Mouse (Mus musculus) C2C12 (cell line): Measurements from ENCODE around the gene Fam171a2. TPM values are rescaled to one million over a fixed set of nuclear protein-coding genes. Genes with fewer than 3 reads are reported as not detected.
"Not testable (repeated sequence)": the region's sequence is repeated elsewhere in the genome, so short reads cannot be mapped to it uniquely, and the experiment has no call there.

Source experiments
- H3K27me3 ChIP-seq: one replicate; pipeline ENCODE4 v1.6.1; 2011; ENCODE audit not compliant: control insufficient read depth, insufficient read depth, insufficient read length
- H3K36me3 ChIP-seq: one replicate; pipeline ENCODE4 v1.6.1; 2011; ENCODE audit not compliant: control insufficient read depth, insufficient read depth
- H3K4me3 ChIP-seq: one replicate; pipeline ENCODE4 v1.5.1; 2011; ENCODE audit warnings: mild to moderate bottlenecking, control low read depth; ENCODE audit not compliant: poor library complexity, insufficient read depth, severe bottlenecking
- H3K79me2 ChIP-seq: one replicate; pipeline ENCODE4 v1.6.1; 2011; ENCODE audit not compliant: control insufficient read depth, insufficient read depth
- H3K79me3 ChIP-seq: one replicate; pipeline ENCODE4 v1.6.1; 2011; ENCODE audit warnings: low read depth, control low read depth
- H3ac ChIP-seq: one replicate; pipeline ENCODE3; 2011; ENCODE audit warnings: low read depth; ENCODE audit not compliant: control insufficient read depth, insufficient read length
- CEBPB ChIP-seq: IDR thresholded peaks from one replicate; pipeline ENCODE4 v1.6.1; 2011; ENCODE audit warnings: low read depth, mild to moderate bottlenecking, control low read depth, moderate library complexity
- CTCF ChIP-seq: IDR thresholded peaks from one replicate; pipeline ENCODE4 v1.5.1; 2011; ENCODE audit not compliant: control insufficient read depth, insufficient read depth, insufficient read length
- FOSL1 ChIP-seq: IDR thresholded peaks from one replicate; pipeline ENCODE4 v1.8.0; 2011; ENCODE audit warnings: mild to moderate bottlenecking, low read length; ENCODE audit not compliant: poor library complexity, insufficient read depth, severe bottlenecking
- MAX ChIP-seq: IDR thresholded peaks from one replicate; pipeline ENCODE4 v1.6.1; 2011; ENCODE audit warnings: mild to moderate bottlenecking, control low read depth
- MYOD1 ChIP-seq: IDR thresholded peaks from one replicate; pipeline ENCODE4 v1.6.1; 2011; ENCODE audit warnings: low read depth; ENCODE audit not compliant: control insufficient read depth, insufficient read length
- MYOG ChIP-seq: IDR thresholded peaks from one replicate; pipeline ENCODE4 v1.6.1; 2011; ENCODE audit not compliant: control insufficient read depth, insufficient read length; ENCODE audit errors: extremely low read depth
- USF1 ChIP-seq: IDR thresholded peaks from one replicate; pipeline ENCODE4 v1.6.1; 2011; ENCODE audit warnings: low read depth, mild to moderate bottlenecking, control low read depth, moderate library complexity
- polyA plus RNA-seq: library from polyadenylated mRNA; unstranded; fragments of >200 nt; fragmentation: generic; extraction: Trizol; gene quantifications from one replicate; pipeline ENCODE4 v1.2.1, GENCODE M21; 2012; ENCODE audit warnings: missing spikeins

Gene Fam171a2
- polyA plus RNA-seq, 1 experiment = 6.3 TPM

GRCm38 (mm10) chr11:102415034-102415802 lies 32.3 kb downstream of the Fam171a2 start:
- Histone ChIP-seq H3K36me3 (no peaks in the 10 kb centered on the region), H3K79me2 (no peaks in the 10 kb centered on the region), H3ac (no peak overlapping the region), H3K27me3 (peaks cover 3% of the 10 kb centered on the region), H3K4me3 (no peak overlapping the region), H3K79me3 (no peaks in the 10 kb centered on the region)
- TF ChIP-seq MYOG (no peak), USF1 (no peak), MYOD1 (no peak), FOSL1 (no peak), CEBPB (no peak), CTCF (no peak), MAX (no peak)

DNA sequence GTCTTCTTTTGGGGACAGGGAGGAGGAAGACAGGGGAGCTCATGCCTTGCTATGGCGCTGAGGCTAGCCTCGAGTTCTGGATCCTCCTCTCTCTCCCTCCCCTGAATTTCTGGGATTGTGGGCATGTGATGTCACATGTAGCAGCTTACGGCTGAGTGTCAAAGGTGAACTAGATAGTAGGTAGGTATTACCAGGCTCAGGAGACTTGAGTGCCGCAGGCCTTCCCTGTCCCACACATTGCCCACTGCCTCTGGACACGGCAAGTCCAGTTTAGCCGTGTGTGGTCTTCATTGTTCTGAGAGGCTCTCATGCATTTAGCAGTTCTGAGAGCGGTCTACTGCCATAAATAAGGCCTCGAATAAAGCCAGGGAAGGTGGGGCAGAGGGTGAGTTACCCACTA lies 34.4 kb downstream of the Fam171a2 start:
- Histone ChIP-seq H3K79me3 (no peaks in the 10 kb centered on the region), H3K4me3 (no peak overlapping the region), H3ac (no peak overlapping the region), H3K36me3 (no peaks in the 10 kb centered on the region), H3K79me2 (no peaks in the 10 kb centered on the region), H3K27me3 (peaks cover 3% of the 10 kb centered on the region)
- TF ChIP-seq CEBPB (no peak), FOSL1 (no peak), CTCF (no peak), MYOG (no peak), MYOD1 (no peak), MAX (no peak), USF1 (no peak)

DNA sequence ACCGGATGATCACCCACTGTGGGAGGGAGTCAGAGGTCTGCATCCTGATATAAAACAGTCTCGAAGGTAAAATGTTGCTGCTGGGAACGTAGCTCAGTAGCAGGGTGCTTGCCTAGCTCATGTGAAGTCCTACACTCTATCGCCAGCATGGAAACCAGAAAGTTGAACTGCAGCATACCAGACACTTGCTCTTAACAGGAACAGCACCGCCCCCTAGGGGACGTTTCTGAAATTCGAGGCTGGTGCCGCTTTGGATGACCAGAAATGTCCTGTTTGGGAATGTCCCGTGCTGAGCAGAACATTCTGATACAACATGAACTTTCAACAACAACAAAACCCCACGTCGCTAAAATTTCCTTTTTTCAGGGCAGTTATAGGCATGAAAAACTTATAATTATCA lies 35.8 kb downstream of the Fam171a2 start:
- Histone ChIP-seq H3K27me3 (peaks cover 3% of the 10 kb centered on the region), H3K79me2 (peaks cover 4% of the 10 kb centered on the region), H3ac (no peak overlapping the region), H3K4me3 (no peak overlapping the region), H3K79me3 (peaks cover 3% of the 10 kb centered on the region), H3K36me3 (no peaks in the 10 kb centered on the region)
- TF ChIP-seq MYOG (no peak), CTCF (peak; percentile 51), MAX (peak; percentile 76)

- peaks cover 3% of the 10 kb centered on the region for H3K27me3 ChIP-seq
- H3K79me2 ChIP-seq = peaks cover 11% of the 10 kb centered on the region
- H3ac ChIP-seq = no peak overlapping the region
- TF ChIP-seq MYOD1 (no peak), MYOG (no peak), CEBPB (no peak)
- no peaks in the 10 kb centered on the region for H3K36me3 ChIP-seq
- H3K79me3 ChIP-seq = peaks cover 8% of the 10 kb centered on the region
- H3K4me3 ChIP-seq = no peak overlapping the region
Observed at GRCm38 (mm10) chr11:102411061-102411460, 36.4 kb downstream of the Fam171a2 start.

- H3K4me3 ChIP-seq, H3ac ChIP-seq, H3K36me3 ChIP-seq, H3K79me3 ChIP-seq, H3K27me3 ChIP-seq: not testable (repeated sequence)
- peaks cover 15% of the 10 kb centered on the region for H3K79me2 ChIP-seq
Observed at GRCm38 (mm10) chr11:102410345-102410744, 37.1 kb downstream of the Fam171a2 start.

GRCm38 (mm10) chr11:102409795-102410330 lies 37.6 kb downstream of the Fam171a2 start:
- H3K4me3 ChIP-seq = no peak overlapping the region
- peaks cover 8% of the 10 kb centered on the region for H3K79me3 ChIP-seq
- peaks cover 15% of the 10 kb centered on the region for H3K79me2 ChIP-seq
- H3ac ChIP-seq = no peak overlapping the region
- H3K27me3 ChIP-seq = peaks cover 3% of the 10 kb centered on the region
- no peaks in the 10 kb centered on the region for H3K36me3 ChIP-seq
- TF ChIP-seq MYOG (no peak), USF1 (no peak), MAX (no peak), CTCF (no peak), MYOD1 (no peak), FOSL1 (no peak), CEBPB (no peak)
